Mouse (Mus musculus) heart, postnatal 25 days (tissue): ENCODE results near the gene Olfr1051. TPM values are rescaled to one million over a fixed set of nuclear protein-coding genes. Genes with fewer than 3 reads are reported as not detected.
"Not testable (repeated sequence)": the region's sequence is repeated elsewhere in the genome, so short reads cannot be mapped to it uniquely, and the experiment has no call there.

Experiments used
- DNase-seq: peaks from one replicate; pipeline ENCODE4 v3.0.0; 2022; ENCODE audit warnings: low spot score
- intact Hi-C: fragments of 180-260 bp; cut with DNase I; formaldehyde crosslinking; loops from one replicate; pipeline ENCODE4 v1.15.1; 2025
- total RNA-seq, 2 experiments: library from RNA; stranded (reverse); gene quantifications; 2 replicates each; pipeline ENCODE4 v1.2.3; 2021

Gene Olfr1051
- not detected for total RNA-seq

GRCm38 (mm10) chr2:86278988-86279387 lies at the start of gene Olfr1051:
TSS of gene Olfr1051 (minus strand) at chr2:86279088.
- DNase-seq, intact Hi-C loops: not testable (repeated sequence)

- intact Hi-C loops = no loop called here
- DNase-seq = no peak
These were observed 36.3 kb upstream of the Olfr1051 start, which contains the start of gene Olfr1053 for GRCm38 (mm10) chr2:86315184-86315583. TSS of gene Olfr1053 (minus strand) at chr2:86315284.

DNA sequence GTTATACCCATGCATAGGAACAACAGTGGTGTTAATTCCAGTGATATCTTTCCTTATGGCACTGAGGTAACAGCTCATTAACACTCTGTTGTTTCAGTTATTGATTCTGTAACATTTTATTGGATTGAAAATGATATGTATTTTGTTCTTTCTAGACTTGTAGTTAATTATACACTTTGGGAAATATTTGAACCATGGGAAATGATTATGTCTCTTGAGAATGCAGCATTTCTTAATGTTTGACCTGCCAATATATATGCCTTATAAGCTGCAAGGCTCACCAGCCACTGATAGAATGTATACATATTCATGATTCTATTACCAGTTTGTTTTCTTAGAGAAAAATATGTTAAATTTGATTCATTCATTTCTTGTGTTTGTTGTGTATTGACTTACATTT lies 13.3 kb upstream of the Olfr1051 start, which contains the start of gene Olfr1052:
TSS of gene Olfr1052 (plus strand) at position 301 of the 400 bp plus-strand sequence.
- no peak for DNase-seq
- intact Hi-C loops = no loop called here

DNA sequence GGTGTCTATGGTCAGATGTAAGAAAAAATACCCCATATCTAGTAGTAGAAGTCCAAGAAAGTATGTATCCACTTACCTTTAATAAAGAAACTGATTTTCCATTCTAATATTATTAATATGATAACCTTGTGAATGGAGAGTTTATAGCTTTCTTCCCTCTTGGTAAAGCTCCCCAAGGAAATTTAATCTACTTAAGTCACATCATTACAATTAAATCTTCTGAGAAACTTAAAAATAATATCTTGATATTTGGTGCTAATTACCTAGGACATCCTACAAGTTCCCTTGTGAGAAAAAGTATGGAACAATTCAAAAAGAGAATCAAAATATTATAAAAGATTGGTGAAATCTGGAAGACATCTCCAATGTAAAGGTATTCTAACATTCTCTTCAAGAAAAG lies 20.7 kb downstream of the Olfr1051 start, which contains the start of gene Olfr1049:
TSS of gene Olfr1049 (minus strand) at position 101 of the 400 bp plus-strand sequence.
- DNase-seq, intact Hi-C loops: not testable (repeated sequence)

- intact Hi-C loops = no loop called here
- no peak for DNase-seq
These were observed 38.7 kb downstream of the Olfr1051 start, which contains the start of gene Olfr1048 for GRCm38 (mm10) chr2:86240189-86240588. TSS of gene Olfr1048 (minus strand) at chr2:86240289.

DNA sequence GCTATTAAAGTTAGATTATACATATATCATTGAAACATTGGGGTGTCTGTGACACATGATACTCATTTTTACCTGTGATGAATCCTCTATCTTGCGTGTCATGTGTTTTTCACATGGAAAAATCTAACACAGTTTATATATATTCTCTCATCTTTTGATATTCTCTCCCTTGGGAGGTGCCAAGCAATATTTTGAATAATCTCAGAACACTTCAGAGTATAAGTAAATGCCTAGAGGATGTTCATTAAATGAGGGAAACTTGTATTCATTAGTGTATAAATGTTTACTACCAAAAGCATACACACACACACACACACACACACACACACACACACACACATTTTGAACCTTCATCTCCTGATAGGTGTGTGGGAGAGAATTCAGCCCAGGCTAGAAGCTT lies 47.6 kb downstream of the Olfr1051 start, which contains the start of gene Olfr1047:
TSS of gene Olfr1047 (minus strand) at position 101 of the 400 bp plus-strand sequence.
- no peak for DNase-seq
- intact Hi-C loops = no loop called here

Other genes with a start within 250 kb of the Olfr1051 start
- under 1 TPM; 0.14 to 0.16 TPM for gene Olfr1034, start 233.2 kb downstream of the Olfr1051 start, total RNA-seq
- gene Olfr1036, start 205.1 kb downstream of the Olfr1051 start, total RNA-seq = not detected
- not detected for gene Olfr1037, start 191.7 kb downstream of the Olfr1051 start, total RNA-seq
- not detected for gene Olfr1039, start 143.2 kb downstream of the Olfr1051 start, total RNA-seq
- not detected for gene Olfr1040, start 132.4 kb downstream of the Olfr1051 start, total RNA-seq
- not detected for gene Olfr1042, start 117.2 kb downstream of the Olfr1051 start, total RNA-seq
- gene Olfr1043, start 111.6 kb downstream of the Olfr1051 start, total RNA-seq = not detected
- gene Olfr1044, start 101.3 kb downstream of the Olfr1051 start, total RNA-seq = not detected
- gene Olfr52, start 93.4 kb downstream of the Olfr1051 start, total RNA-seq = not detected
- gene Olfr1045, start 76.1 kb downstream of the Olfr1051 start, total RNA-seq = not detected
- not detected for gene Olfr1046, start 59.8 kb downstream of the Olfr1051 start, total RNA-seq
- not detected for gene Olfr1047, start 47.7 kb downstream of the Olfr1051 start, total RNA-seq
- not detected for gene Olfr1048, start 38.8 kb downstream of the Olfr1051 start, total RNA-seq
- not detected for gene Olfr1049, start 20.8 kb downstream of the Olfr1051 start, total RNA-seq
- gene Olfr1052, start 13.4 kb upstream of the Olfr1051 start, total RNA-seq = not detected
- gene Olfr1053, start 36.2 kb upstream of the Olfr1051 start, total RNA-seq = not detected
- not detected for gene Olfr1054, start 56.3 kb upstream of the Olfr1051 start, total RNA-seq
- gene Olfr1055, start 71.2 kb upstream of the Olfr1051 start, total RNA-seq = not detected
- not detected for gene Olfr1056, start 83.4 kb upstream of the Olfr1051 start, total RNA-seq
- not detected for gene Olfr1057, start 99.3 kb upstream of the Olfr1051 start, total RNA-seq
- gene Olfr1058, start 109.5 kb upstream of the Olfr1051 start, total RNA-seq = not detected
- not detected for gene Olfr1061, start 135.0 kb upstream of the Olfr1051 start, total RNA-seq
- not detected for gene Olfr1062, start 147.7 kb upstream of the Olfr1051 start, total RNA-seq
- not detected for gene Olfr1065, start 171.5 kb upstream of the Olfr1051 start, total RNA-seq
- gene Olfr1066, start 177.2 kb upstream of the Olfr1051 start, total RNA-seq = not detected
- not detected for gene Olfr228, start 208.3 kb upstream of the Olfr1051 start, total RNA-seq
- gene Olfr1076, start 229.4 kb upstream of the Olfr1051 start, total RNA-seq = not detected